Mouse (Mus musculus): ENCODE measurements around the gene Atp10a. TPM values are rescaled to one million over a fixed set of nuclear protein-coding genes. Genes with fewer than 3 reads are reported as not detected.

Gene Atp10a
- polyA plus RNA-seq, 1 experiment from 2014 or later = 2.4 TPM

GRCm38 (mm10) chr7:58660665-58661064 lies 4.7 kb downstream of the Atp10a start:
- WGBS = 88% methylated on average over 5 of the region's 5 CpGs
- H3K27ac ChIP-seq = no peak overlapping the region
- H3K4me3 ChIP-seq = no peak overlapping the region
- no peaks in the 10 kb centered on the region for H3K36me3 ChIP-seq (replicated peaks)
- H3K4me1 ChIP-seq = peaks cover 13% of the 10 kb centered on the region
- no peak for DNase-seq (ENCODE audit: extremely low spot score, low spot score)
- peaks cover 32% of the 10 kb centered on the region for H3K27me3 ChIP-seq (ENCODE audit: poor library complexity, severe bottlenecking)
- no peaks in the 10 kb centered on the region for H3K9me3 ChIP-seq

DNA sequence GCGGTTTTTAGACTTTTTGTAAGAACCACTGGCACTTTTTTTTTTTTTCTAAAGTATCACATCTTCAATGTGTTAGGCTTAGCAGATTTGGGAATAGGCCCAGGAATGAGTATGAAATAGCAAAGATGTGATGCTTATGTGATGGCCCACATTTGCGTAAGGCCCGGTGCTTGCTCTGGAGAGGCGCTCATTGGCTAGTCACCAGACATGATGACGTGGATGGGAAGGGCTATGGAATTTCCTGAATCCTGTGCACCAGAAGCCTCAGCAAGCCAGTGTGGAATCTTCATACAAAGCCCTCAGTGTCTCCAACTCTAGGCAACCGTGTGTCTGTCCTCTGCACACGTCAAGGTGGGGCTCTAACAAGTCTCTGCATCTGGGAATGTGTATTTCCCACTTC lies 5.1 kb downstream of the Atp10a start:
- Histone ChIP-seq H3K27me3 (ENCODE audit: poor library complexity, severe bottlenecking) (peaks cover 30% of the 10 kb centered on the region), H3K36me3 (replicated peaks) (no peaks in the 10 kb centered on the region), H3K27ac (no peak overlapping the region), H3K9me3 (no peaks in the 10 kb centered on the region), H3K4me1 (peaks cover 13% of the 10 kb centered on the region), H3K4me3 (no peak overlapping the region)
- DNase-seq (ENCODE audit: extremely low spot score, low spot score) = no peak
- 97% methylated on average over 7 of the region's 7 CpGs for WGBS

- peaks cover 11% of the 10 kb centered on the region for H3K4me1 ChIP-seq
- H3K9me3 ChIP-seq = peaks cover 6% of the 10 kb centered on the region; the same call in 1 of the 2 replicates
- DNase-seq (ENCODE audit: extremely low spot score, low spot score) = no peak
- no peaks in the 10 kb centered on the region for H3K27me3 ChIP-seq (ENCODE audit: poor library complexity, severe bottlenecking)
- 24% methylated on average over 1 of the region's 1 CpGs for WGBS
- H3K27ac ChIP-seq = no peak overlapping the region
- H3K36me3 ChIP-seq (replicated peaks) = peaks cover 9% of the 10 kb centered on the region; the same call in 1 of the 2 replicates
- H3K4me3 ChIP-seq = no peak overlapping the region
Observed at GRCm38 (mm10) chr7:58668617-58669016, 12.7 kb downstream of the Atp10a start.

DNA sequence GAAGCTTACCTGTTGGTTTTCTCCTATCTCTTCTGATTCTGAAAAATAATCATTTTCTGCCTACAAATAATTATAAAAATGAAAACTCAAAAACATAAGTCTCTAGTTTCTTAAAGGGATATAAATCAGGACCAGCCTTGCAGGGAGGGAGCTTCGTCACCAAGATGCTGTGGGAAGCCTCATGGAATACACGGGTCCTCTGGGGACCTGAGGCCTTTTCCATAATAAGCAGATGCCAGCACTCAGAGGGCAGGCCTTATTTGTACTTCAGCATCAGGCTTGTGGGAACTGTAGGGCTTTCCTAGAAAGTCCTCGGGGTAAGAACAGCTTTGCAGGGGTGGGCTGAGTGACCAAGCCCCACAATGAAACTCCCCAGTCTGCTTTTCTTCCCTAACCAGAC lies 20.1 kb downstream of the Atp10a start:
- Histone ChIP-seq H3K4me3 (no peak overlapping the region), H3K36me3 (replicated peaks) (peaks cover 9% of the 10 kb centered on the region; the same call in 1 of the 2 replicates), H3K9me3 (peaks cover 6% of the 10 kb centered on the region; the same call in 1 of the 2 replicates), H3K27ac (no peak overlapping the region), H3K4me1 (peaks cover 8% of the 10 kb centered on the region), H3K27me3 (ENCODE audit: poor library complexity, severe bottlenecking) (no peaks in the 10 kb centered on the region)
- 69% methylated on average over 3 of the region's 3 CpGs for WGBS
- DNase-seq (ENCODE audit: extremely low spot score, low spot score) = no peak

- WGBS = 71% methylated on average over 5 of the region's 5 CpGs
Observed at GRCm38 (mm10) chr7:58677111-58677805, 21.3 kb downstream of the Atp10a start.

GRCm38 (mm10) chr7:58685967-58686366 lies 30.0 kb downstream of the Atp10a start:
- no peak for DNase-seq (ENCODE audit: extremely low spot score, low spot score)
- no peak overlapping the region for H3K4me3 ChIP-seq
- H3K27ac ChIP-seq = no peak overlapping the region
- 91% methylated on average over 1 of the region's 1 CpGs for WGBS
- no peaks in the 10 kb centered on the region for H3K9me3 ChIP-seq
- H3K4me1 ChIP-seq = peaks cover 4% of the 10 kb centered on the region; the same call in 1 of the 2 replicates
- H3K27me3 ChIP-seq (ENCODE audit: poor library complexity, severe bottlenecking) = no peaks in the 10 kb centered on the region
- H3K36me3 ChIP-seq (replicated peaks) = no peaks in the 10 kb centered on the region

More at GRCm38 (mm10) chr7:58677111-58677805, 21.3 kb downstream of the Atp10a start:
- Histone ChIP-seq H3K4me3 (no peak overlapping the region), H3K27me3 (ENCODE audit: poor library complexity, severe bottlenecking) (no peaks in the 10 kb centered on the region), H3K36me3 (replicated peaks) (peaks cover 2% of the 10 kb centered on the region; the same call in 1 of the 2 replicates), H3K4me1 (peaks cover 8% of the 10 kb centered on the region), H3K27ac (no peak overlapping the region), H3K9me3 (peaks cover 1% of the 10 kb centered on the region; the same call in 1 of the 2 replicates)
- DNase-seq (ENCODE audit: extremely low spot score, low spot score) = no peak

- no peaks in the 10 kb centered on the region for H3K9me3 ChIP-seq
- no peak for DNase-seq (ENCODE audit: extremely low spot score, low spot score)
- H3K4me1 ChIP-seq = peaks cover 4% of the 10 kb centered on the region; the same call in 1 of the 2 replicates
- H3K27me3 ChIP-seq (ENCODE audit: poor library complexity, severe bottlenecking) = no peaks in the 10 kb centered on the region
- no peaks in the 10 kb centered on the region for H3K36me3 ChIP-seq (replicated peaks)
- no peak overlapping the region for H3K27ac ChIP-seq
- 87% methylated on average over 5 of the region's 5 CpGs for WGBS
- no peak overlapping the region for H3K4me3 ChIP-seq
Observed at GRCm38 (mm10) chr7:58686573-58686972, 30.6 kb downstream of the Atp10a start.

GRCm38 (mm10) chr7:58686997-58687396 lies 31.0 kb downstream of the Atp10a start:
- Histone ChIP-seq H3K27ac (no peak overlapping the region), H3K4me3 (no peak overlapping the region), H3K27me3 (ENCODE audit: poor library complexity, severe bottlenecking) (no peaks in the 10 kb centered on the region), H3K9me3 (no peaks in the 10 kb centered on the region), H3K36me3 (replicated peaks) (no peaks in the 10 kb centered on the region), H3K4me1 (peaks cover 4% of the 10 kb centered on the region; the same call in 1 of the 2 replicates)
- DNase-seq (ENCODE audit: extremely low spot score, low spot score) = no peak
- WGBS = 89% methylated on average over 2 of the region's 2 CpGs

DNA sequence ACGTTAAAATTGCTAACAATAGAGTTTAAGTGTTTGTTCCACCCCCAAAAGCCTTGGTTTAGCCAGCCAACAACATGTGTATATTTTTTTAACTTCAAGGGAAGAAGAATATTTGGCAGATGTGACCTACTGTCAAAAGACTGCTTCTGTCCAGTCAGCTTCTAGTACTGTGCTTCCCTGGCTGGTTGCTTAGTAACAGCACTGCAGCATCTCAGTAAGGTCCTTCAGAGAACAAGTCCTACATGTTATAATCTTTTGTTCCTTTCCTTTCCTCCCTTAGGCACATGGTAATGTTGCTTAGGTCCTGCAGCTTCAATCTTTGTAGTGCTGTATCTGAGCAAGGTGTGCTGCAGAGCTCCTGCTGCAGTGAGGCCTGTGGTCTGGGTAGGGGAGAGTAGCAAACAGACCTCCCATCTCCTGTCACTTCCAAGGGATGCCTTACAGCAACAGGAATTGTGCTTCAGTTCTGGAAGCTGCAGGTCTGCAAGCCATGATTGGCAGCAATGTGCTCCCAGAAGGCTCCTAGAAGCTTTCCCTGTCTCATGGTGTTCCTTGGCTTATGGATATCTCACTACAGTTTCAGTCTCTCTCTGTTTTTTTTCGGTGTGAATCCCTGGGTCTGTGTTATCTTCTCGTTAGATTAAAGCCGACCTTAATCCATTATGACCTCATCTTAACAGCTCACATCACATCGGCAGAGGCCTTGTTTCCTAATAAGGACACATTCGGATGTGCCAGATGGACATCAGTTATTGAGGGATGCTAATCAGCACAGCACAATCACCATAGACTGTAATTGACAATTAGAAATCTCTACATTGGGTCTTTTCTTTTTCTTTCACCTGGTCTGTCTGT lies 34.3 kb downstream of the Atp10a start:
- no peak overlapping the region for H3K27ac ChIP-seq
- peaks cover 7% of the 10 kb centered on the region; the same call in 1 of the 2 replicates for H3K4me1 ChIP-seq
- H3K27me3 ChIP-seq (ENCODE audit: poor library complexity, severe bottlenecking) = no peaks in the 10 kb centered on the region
- no peaks in the 10 kb centered on the region for H3K36me3 ChIP-seq (replicated peaks)
- H3K4me3 ChIP-seq = no peak overlapping the region
- no peak for DNase-seq (ENCODE audit: extremely low spot score, low spot score)
- no peaks in the 10 kb centered on the region for H3K9me3 ChIP-seq
- 84% methylated on average over 6 of the region's 6 CpGs for WGBS

DNA sequence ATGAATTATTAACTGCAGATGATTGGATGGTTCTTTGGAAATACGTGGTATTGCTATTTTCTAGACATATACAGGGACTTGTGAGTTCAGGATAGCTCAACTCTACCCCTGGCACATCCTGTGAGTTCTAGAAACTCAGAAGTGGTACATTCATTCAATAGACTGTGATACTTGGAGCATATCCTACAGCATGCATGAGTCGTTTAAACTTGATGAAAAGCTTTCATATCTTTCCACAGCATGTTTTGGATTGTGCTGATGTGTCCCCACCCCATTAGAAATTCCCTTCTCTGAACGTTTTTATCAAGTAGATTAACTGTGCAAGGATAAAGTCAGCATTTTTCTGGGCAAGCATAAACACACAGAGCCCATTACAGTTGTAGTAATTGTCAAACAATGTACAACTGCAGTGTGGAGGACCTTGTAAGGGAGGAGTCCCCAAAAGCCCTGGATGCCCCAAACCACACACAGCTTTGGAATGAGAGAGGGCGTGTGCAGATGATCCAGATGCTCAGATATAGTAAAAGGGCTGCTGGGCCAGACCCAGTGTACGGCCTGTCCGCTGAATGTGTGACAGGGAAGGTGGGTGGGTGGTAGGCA lies 35.1 kb downstream of the Atp10a start:
- Histone ChIP-seq H3K36me3 (replicated peaks) (no peaks in the 10 kb centered on the region), H3K4me1 (peaks cover 7% of the 10 kb centered on the region; the same call in 1 of the 2 replicates), H3K9me3 (no peaks in the 10 kb centered on the region), H3K27ac (no peak overlapping the region), H3K27me3 (ENCODE audit: poor library complexity, severe bottlenecking) (no peaks in the 10 kb centered on the region), H3K4me3 (no peak overlapping the region)
- no peak for DNase-seq (ENCODE audit: extremely low spot score, low spot score)
- 86% methylated on average over 6 of the region's 6 CpGs for WGBS

DNA sequence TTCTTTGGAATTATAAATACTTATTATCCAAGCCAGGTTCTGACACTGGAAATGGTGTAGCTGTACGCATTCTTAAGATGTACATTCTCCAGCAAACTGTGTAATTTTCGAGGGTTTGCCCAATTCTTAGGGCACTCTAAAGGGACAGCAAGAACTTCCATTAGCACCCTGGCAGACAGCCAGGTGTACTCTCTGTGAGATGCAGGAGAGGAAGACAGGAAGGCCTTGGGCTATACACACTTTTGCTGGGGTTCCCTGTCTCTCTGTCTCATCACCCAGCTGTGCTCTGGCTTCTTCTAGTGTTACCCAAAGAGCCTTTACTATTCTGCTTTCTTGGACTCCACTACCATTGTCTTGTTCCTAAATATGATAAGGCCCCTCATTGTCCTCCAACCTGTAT lies 36.7 kb downstream of the Atp10a start:
- Histone ChIP-seq H3K4me1 (peaks cover 7% of the 10 kb centered on the region; the same call in 1 of the 2 replicates), H3K4me3 (no peak overlapping the region), H3K27ac (no peak overlapping the region), H3K27me3 (ENCODE audit: poor library complexity, severe bottlenecking) (no peaks in the 10 kb centered on the region), H3K9me3 (no peaks in the 10 kb centered on the region), H3K36me3 (replicated peaks) (no peaks in the 10 kb centered on the region)
- 85% methylated on average over 2 of the region's 2 CpGs for WGBS
- DNase-seq (ENCODE audit: extremely low spot score, low spot score) = no peak

- 88% methylated on average over 3 of the region's 3 CpGs for WGBS
- no peak for DNase-seq (ENCODE audit: extremely low spot score, low spot score)
- H3K27me3 ChIP-seq (ENCODE audit: poor library complexity, severe bottlenecking) = no peaks in the 10 kb centered on the region
- no peak overlapping the region for H3K4me3 ChIP-seq
- H3K27ac ChIP-seq = no peak overlapping the region
- H3K36me3 ChIP-seq (replicated peaks) = no peaks in the 10 kb centered on the region
- H3K4me1 ChIP-seq = peaks cover 7% of the 10 kb centered on the region; the same call in 1 of the 2 replicates
- H3K9me3 ChIP-seq = no peaks in the 10 kb centered on the region
Observed at GRCm38 (mm10) chr7:58693342-58693741, 37.4 kb downstream of the Atp10a start.
